Mouse (Mus musculus) embryonic fibroblast, embryonic 13.5 days (primary cell): Measurements from ENCODE around the gene Nlgn2.

Source experiments
- CTCF ChIP-seq: IDR thresholded peaks from 2 replicates; pipeline ENCODE4 v1.5.1; 2011; ENCODE audit warnings: mild to moderate bottlenecking, control low read depth, low read length, moderate library complexity, borderline replicate concordance; ENCODE audit not compliant: insufficient read depth
- POLR2A ChIP-seq: IDR thresholded peaks from 2 replicates; pipeline ENCODE4 v1.6.1; 2011; ENCODE audit warnings: low read depth, mild to moderate bottlenecking, control low read depth, low read length, moderate library complexity

GRCm38 (mm10) chr11:69855347-69855746 lies 17.8 kb upstream of the Nlgn2 start:
- TF ChIP-seq CTCF (0 out of 2 replicates have a peak, but pooled peaks have one; percentile 7), POLR2A (no peak)
